Mouse (Mus musculus): ENCODE results near the gene Mex3d. TPM values are rescaled to one million over a fixed set of nuclear protein-coding genes. Genes with fewer than 3 reads are reported as not detected.
A peak's percentile ranks its signal among the peaks of the same experiment; 100 is the strongest.

Mex3d gene
- polyA plus RNA-seq, 1 experiment from 2014 or later = 6.1 TPM

DNA sequence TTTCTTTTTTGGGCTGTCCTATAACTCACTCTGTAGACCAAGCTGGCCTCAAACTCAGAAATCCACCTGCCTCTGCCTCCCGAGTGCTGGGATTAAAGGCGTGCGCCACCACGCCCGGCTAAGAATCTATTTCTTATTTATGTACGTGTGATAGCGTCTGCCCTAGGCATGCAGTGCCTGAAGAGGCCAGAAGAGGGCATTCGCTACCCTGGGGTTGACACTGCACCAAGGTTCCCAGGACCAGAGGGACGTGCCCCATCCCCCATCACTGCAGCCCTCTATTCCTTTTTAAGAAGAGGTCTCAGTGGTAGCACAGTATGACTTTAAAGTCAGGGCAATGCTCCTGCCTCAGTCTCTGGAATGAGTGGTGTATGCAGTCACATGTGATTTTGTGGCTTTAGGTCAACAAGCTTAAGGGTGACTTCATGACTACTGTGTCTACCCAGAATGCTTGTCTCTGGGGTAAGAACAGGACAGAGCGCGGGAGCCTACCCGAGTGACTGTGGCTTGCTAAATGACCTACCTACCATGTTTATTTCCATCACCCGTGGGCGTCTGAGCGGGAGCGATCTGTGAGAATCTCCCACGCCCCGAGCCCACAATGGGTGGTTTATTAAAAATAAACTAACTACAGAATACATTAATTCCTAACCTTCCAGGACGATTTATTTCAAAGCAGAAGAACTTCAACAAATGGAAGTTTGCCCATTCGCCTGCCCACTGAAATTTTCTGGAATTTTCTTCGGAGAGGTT lies 17.3 kb downstream of the Mex3d start:
- no peak overlapping the region for H3K4me2 ChIP-seq
- H3K9me3 ChIP-seq (replicated peaks) = peaks cover 5% of the 10 kb centered on the region
- peaks cover 3% of the 10 kb centered on the region; the same call in 1 of the 2 replicates for H3K4me1 ChIP-seq (replicated peaks)
- ATAC-seq (ENCODE audit: insufficient number of reproducible peaks, low FRiP score) = no peak
- no peaks in the 10 kb centered on the region for H3K36me3 ChIP-seq
- H3K27ac ChIP-seq (ENCODE audit: poor library complexity, severe bottlenecking) = no peak overlapping the region
- H3K27me3 ChIP-seq (replicated peaks) = peaks cover 54% of the 10 kb centered on the region
- H3K9ac ChIP-seq = no peak overlapping the region
- 72% methylated on average over 21 of the region's 21 CpGs for WGBS
- H3K4me3 ChIP-seq = no peak overlapping the region

DNA sequence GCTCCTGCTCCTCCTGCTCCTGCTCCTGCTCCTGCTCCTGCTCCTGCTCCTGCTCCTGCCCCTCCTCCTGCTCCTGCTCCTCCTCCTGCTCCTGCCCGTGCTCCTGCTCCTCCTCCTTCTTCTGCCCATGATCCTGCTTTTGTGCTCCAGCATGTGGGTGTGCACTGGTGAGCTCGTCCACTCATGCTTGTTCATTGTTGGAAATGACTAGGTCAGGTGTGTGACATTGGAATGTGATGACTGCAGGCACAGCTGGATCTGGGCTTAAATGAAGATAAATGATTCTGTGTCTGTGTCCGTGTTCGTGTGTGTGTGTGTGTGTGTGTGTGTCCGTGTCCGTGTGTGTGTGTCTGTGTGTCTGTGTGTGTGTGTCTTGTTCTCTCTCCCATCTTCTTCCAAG lies 19.1 kb downstream of the Mex3d start:
- no peak for ATAC-seq (ENCODE audit: insufficient number of reproducible peaks, low FRiP score)
- Histone ChIP-seq H3K27me3 (replicated peaks) (peaks cover 70% of the 10 kb centered on the region), H3K4me2 (no peak overlapping the region), H3K9me3 (replicated peaks) (peaks cover 5% of the 10 kb centered on the region), H3K4me1 (replicated peaks) (peaks cover 3% of the 10 kb centered on the region; the same call in 1 of the 2 replicates), H3K27ac (ENCODE audit: poor library complexity, severe bottlenecking) (no peak overlapping the region), H3K9ac (no peak overlapping the region), H3K4me3 (no peak overlapping the region), H3K36me3 (no peaks in the 10 kb centered on the region)
- 80% methylated on average over 6 of the region's 6 CpGs for WGBS

DNA sequence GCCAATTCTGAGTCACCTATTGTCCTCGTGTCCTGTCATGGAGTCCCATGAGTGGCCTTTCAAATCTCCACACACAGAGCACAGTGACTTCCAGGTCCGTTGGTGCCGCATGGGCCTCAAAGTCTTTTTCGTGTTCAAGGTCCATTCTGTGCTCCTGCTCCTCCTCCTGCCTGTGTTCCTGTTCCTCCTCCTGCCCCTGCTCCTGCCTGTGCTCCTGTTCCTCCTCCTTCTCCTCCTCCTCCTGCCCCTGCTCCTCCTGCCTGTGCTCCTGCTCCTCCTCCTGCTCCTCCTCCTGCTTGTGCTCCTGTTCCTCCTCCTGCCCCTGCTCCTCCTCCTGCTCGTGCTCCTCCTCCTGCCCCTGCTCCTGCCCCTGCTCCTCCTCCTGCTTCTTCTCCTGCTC lies 19.5 kb downstream of the Mex3d start:
- Histone ChIP-seq H3K27me3 (replicated peaks) (peaks cover 69% of the 10 kb centered on the region), H3K27ac (ENCODE audit: poor library complexity, severe bottlenecking) (no peak overlapping the region), H3K36me3 (no peaks in the 10 kb centered on the region), H3K9ac (no peak overlapping the region), H3K9me3 (replicated peaks) (peaks cover 5% of the 10 kb centered on the region), H3K4me3 (no peak overlapping the region), H3K4me1 (replicated peaks) (peaks cover 3% of the 10 kb centered on the region; the same call in 1 of the 2 replicates), H3K4me2 (no peak overlapping the region)
- 52% methylated on average over 5 of the region's 5 CpGs for WGBS
- ATAC-seq (ENCODE audit: insufficient number of reproducible peaks, low FRiP score) = no peak

DNA sequence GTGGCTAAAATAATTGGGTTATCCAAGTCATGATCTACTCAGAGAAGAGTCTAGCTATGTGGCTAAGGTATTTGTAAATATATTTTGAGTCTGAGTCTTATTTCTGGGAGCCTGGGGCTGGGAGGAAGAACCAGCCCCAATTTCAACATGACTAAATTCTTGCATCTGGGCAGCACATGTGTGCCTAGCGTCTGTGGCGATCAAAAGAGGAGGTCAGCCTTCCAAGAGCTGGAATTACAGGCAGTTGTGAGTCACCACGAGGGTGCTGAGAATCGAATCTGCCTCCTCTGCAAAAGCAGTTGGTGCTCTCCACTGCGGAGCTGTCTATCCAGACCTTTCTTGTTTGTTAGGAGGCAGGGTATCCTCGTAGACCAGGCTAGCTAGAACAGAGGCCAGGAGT lies 21.7 kb downstream of the Mex3d start:
- Histone ChIP-seq H3K9me3 (replicated peaks) (peaks cover 9% of the 10 kb centered on the region), H3K27ac (ENCODE audit: poor library complexity, severe bottlenecking) (no peak overlapping the region), H3K4me1 (replicated peaks) (no peaks in the 10 kb centered on the region), H3K4me2 (no peak overlapping the region), H3K36me3 (no peaks in the 10 kb centered on the region), H3K9ac (no peak overlapping the region), H3K4me3 (no peak overlapping the region), H3K27me3 (replicated peaks) (peaks cover 73% of the 10 kb centered on the region)
- 63% methylated on average over 6 of the region's 6 CpGs for WGBS
- no peak for ATAC-seq (ENCODE audit: insufficient number of reproducible peaks, low FRiP score)

DNA sequence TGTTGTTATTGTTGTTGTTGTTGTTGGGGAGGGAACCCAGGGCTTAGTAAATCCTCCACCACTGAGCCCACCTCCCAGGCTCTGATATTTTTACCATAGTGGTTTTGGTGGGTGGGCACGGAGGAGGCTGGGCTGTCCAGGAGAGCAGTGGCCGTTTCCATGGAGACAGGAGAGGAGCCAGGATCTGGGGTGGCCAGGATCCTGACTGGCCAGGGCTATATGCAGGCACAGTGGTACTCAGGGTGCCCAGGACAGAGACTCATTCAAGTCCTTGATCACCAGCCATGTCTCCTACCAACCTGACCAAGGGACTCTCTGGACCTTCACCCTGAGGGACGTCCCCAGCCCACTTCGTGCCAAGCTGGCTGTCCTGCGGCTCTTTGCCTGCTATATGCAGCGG lies 23.7 kb downstream of the Mex3d start:
- Histone ChIP-seq H3K4me3 (no peak overlapping the region), H3K9ac (no peak overlapping the region), H3K27me3 (replicated peaks) (peaks cover 85% of the 10 kb centered on the region), H3K9me3 (replicated peaks) (peaks cover 9% of the 10 kb centered on the region), H3K36me3 (no peaks in the 10 kb centered on the region), H3K4me1 (replicated peaks) (no peaks in the 10 kb centered on the region), H3K27ac (ENCODE audit: poor library complexity, severe bottlenecking) (no peak overlapping the region), H3K4me2 (no peak overlapping the region)
- peak; percentile 27 for ATAC-seq (ENCODE audit: insufficient number of reproducible peaks, low FRiP score)
- 55% methylated on average over 6 of the region's 6 CpGs for WGBS

DNA sequence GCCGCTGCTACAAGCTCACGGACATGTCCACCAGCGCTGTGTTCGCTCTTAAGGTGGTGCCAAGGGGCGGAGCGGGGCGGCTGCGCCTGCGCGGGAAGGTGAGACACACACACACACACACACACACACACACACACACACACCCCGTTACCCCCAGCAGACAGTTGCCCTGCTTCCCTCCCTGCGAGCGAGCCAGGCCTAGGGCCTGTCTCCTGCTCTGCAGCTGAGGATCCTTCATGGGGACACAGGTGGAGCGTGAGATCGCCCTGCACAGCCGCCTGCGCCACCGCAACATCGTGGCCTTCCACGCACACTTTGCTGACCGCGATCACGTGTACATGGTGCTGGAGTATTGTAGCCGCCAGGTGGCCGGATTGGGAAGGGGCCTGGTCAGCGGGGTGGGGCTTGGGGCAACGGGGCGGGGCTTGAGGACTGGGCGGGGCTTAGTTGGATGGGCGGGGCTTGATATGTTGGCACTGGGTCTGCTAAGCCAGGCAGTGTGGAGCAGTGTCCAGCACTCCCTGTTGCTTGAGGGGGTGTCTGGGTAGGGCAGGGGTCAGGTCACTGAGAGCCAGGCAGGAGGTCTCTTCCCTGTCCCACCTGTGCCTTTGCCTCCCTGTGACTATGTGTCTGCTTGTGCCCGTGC lies 29.3 kb downstream of the Mex3d start:
- Histone ChIP-seq H3K4me2 (peak overlapping the region; percentile 52), H3K36me3 (no peaks in the 10 kb centered on the region), H3K4me3 (peak overlapping the region; percentile 18), H3K27me3 (replicated peaks) (peaks cover 89% of the 10 kb centered on the region), H3K9ac (no peak overlapping the region), H3K4me1 (replicated peaks) (peaks cover 17% of the 10 kb centered on the region), H3K27ac (ENCODE audit: poor library complexity, severe bottlenecking) (no peak overlapping the region), H3K9me3 (replicated peaks) (0 out of 2 replicates have a peak, but pooled peaks cover 4% of the 10 kb centered on the region)
- WGBS = 7% methylated on average over 31 of the region's 31 CpGs
- peak; percentile 34; the same call in 1 of the 2 replicates for ATAC-seq (ENCODE audit: insufficient number of reproducible peaks, low FRiP score)

DNA sequence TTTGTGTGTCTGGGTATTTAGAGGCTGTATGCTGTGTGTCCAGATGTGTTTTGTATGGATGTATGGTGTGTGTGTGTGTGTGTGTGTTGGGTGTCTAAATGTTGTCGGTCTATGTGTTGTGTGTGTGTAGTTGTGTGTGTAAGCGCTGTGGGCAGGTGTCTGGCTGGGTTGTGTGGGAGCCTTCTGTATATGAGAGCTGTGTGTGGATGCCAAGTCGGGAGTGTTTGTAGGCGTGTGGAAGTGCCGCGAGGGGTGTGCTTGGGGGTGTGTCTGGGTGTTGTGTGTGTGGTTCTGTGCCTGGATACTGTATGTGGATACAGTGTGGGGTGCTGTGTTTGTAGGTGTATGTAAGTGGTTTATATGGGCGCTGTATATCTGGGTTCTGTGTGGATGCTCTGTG lies 30.1 kb downstream of the Mex3d start:
- Histone ChIP-seq H3K9ac (no peak overlapping the region), H3K4me3 (no peak overlapping the region), H3K27ac (ENCODE audit: poor library complexity, severe bottlenecking) (no peak overlapping the region), H3K27me3 (replicated peaks) (peaks cover 92% of the 10 kb centered on the region), H3K36me3 (no peaks in the 10 kb centered on the region), H3K4me2 (no peak overlapping the region), H3K4me1 (replicated peaks) (peaks cover 24% of the 10 kb centered on the region), H3K9me3 (replicated peaks) (0 out of 2 replicates have a peak, but pooled peaks cover under 1% of the 10 kb centered on the region)
- ATAC-seq (ENCODE audit: insufficient number of reproducible peaks, low FRiP score) = no peak
- 28% methylated on average over 7 of the region's 7 CpGs for WGBS

DNA sequence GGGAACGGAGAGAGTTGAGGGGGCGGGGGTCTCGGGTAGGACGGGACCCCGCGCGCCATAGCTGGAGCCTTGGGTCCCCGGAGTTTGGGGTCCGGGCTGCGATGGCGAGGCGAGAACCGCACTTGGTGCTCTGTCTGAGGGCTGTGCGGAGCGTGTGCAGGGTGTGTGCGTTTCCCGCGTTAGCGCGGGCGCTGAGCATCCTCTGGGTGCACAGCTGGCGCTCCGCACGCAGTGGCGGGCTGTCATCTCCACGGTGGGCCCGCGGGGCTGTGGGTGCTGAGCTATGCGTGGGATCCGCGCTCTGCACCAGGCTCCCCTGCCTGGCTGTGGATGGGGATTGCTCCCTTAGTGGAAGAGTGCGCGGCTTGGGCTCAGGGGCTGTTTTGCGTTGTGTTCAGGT lies 30.7 kb downstream of the Mex3d start:
- H3K27ac ChIP-seq (ENCODE audit: poor library complexity, severe bottlenecking) = no peak overlapping the region
- H3K36me3 ChIP-seq = no peaks in the 10 kb centered on the region
- H3K9me3 ChIP-seq (replicated peaks) = no peaks in the 10 kb centered on the region
- no peak overlapping the region; the same call in 1 of the 2 replicates for H3K9ac ChIP-seq
- ATAC-seq (ENCODE audit: insufficient number of reproducible peaks, low FRiP score) = no peak
- H3K4me2 ChIP-seq = peak overlapping the region; percentile 54
- H3K4me3 ChIP-seq = peak overlapping the region; percentile 34
- WGBS = 4% methylated on average over 34 of the region's 34 CpGs
- peaks cover 98% of the 10 kb centered on the region for H3K27me3 ChIP-seq (replicated peaks)
- H3K4me1 ChIP-seq (replicated peaks) = peaks cover 24% of the 10 kb centered on the region

DNA sequence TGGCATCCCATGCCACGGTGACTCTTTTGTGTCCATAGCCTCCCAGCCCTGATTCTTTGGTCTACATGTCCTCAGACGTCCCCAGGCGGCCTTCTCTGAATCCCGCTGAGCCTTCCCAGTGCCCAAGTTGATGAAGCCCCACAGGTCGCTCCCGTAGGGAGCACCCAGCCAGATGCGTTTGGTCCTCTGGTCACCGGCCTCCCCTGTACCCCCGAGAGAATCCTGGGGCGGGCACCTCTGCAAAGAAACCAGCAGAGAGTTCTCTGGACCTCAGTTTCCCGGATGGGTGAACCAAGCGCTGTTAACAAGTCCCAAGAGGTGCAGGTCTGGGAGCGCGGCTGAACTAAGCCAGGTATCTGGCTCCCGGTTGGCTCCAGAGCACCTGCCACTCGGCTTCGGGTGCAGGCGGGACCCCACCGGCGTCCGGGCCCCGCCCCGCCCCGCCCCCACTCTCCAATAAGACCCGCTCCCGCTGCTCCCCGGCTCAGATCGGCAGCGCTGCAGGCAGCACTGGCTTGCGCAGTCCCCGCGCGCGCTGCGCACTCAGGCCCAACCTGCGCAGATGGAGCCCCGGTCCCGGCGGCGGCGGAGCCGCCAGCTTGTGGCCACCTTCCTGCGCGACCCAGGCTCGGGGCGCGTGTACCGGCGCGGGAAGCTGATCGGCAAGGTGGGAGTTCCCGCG lies 31.3 kb downstream of the Mex3d start, which contains the start of gene Plk5:
Gene Plk5 (plus strand): TSS at position 459 of the 682 bp plus-strand sequence.
- H3K4me2 ChIP-seq = peak within 1 kb of the TSS; percentile 54
- H3K27me3 ChIP-seq (replicated peaks) = peaks cover 100% of the 10 kb centered on the region
- no peak within 1 kb of the TSS for H3K27ac ChIP-seq (ENCODE audit: poor library complexity, severe bottlenecking)
- H3K9me3 ChIP-seq (replicated peaks) = no peaks in the 10 kb centered on the region
- H3K9ac ChIP-seq = no peak within 1 kb of the TSS; the same call in 1 of the 2 replicates
- no peak for ATAC-seq (ENCODE audit: insufficient number of reproducible peaks, low FRiP score)
- 2% methylated on average over 53 of the region's 53 CpGs for WGBS
- peak within 1 kb of the TSS; percentile 34 for H3K4me3 ChIP-seq
- peaks cover 24% of the 10 kb centered on the region for H3K4me1 ChIP-seq (replicated peaks)
- H3K36me3 ChIP-seq = no peaks in the 10 kb centered on the region

DNA sequence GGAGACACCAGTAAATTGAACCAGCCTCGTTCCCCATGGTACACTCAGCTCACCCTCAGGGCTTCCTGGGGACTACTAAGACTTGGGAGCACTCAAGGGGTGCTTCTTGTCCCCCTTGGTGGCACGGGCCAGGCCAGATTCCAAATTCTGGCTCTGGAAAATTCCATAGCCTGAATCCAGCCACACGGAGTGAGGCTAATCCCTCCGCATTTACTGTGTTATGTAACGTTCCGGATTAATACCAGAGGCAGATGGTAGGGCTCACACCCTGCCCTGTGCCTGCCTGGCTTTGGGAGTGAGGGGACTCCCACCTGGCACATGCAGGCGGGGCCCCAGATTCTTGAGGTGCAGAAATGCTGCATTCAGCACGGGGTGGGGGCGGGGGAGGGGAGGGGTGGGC lies 32.0 kb downstream of the Mex3d start:
- 10% methylated on average over 9 of the region's 9 CpGs for WGBS

DNA sequence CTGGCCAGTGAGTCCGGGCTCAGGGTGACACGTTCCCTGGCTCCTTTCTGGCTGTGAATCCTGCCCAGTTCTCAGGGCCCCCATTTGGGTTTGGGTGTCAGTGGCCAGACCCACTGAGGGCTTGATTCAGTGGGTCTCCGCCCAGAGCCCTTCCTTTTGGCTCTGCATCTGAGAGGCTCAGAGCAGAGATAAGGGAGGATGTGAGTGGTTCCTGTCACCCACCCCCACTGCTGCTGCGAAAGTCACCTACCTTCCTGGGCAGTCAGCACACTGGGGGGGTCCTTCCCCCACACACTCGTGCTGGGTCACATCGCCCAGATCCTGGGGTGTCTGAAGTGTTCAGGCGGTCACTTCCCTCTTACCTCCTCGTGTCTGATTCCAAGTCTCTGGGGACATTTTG lies 34.7 kb downstream of the Mex3d start:
- Histone ChIP-seq H3K9me3 (replicated peaks) (no peaks in the 10 kb centered on the region), H3K4me2 (no peak overlapping the region), H3K9ac (no peak overlapping the region), H3K27me3 (replicated peaks) (peaks cover 99% of the 10 kb centered on the region), H3K27ac (ENCODE audit: poor library complexity, severe bottlenecking) (no peak overlapping the region), H3K4me3 (no peak overlapping the region), H3K36me3 (no peaks in the 10 kb centered on the region), H3K4me1 (replicated peaks) (peaks cover 37% of the 10 kb centered on the region)
- WGBS = 38% methylated on average over 8 of the region's 8 CpGs
- no peak for ATAC-seq (ENCODE audit: insufficient number of reproducible peaks, low FRiP score)

More for the DNA sequence above, 32.0 kb downstream of the Mex3d start:
- Histone ChIP-seq H3K4me2 (no peak overlapping the region), H3K4me3 (no peak overlapping the region), H3K36me3 (no peaks in the 10 kb centered on the region), H3K9me3 (replicated peaks) (no peaks in the 10 kb centered on the region), H3K4me1 (replicated peaks) (peaks cover 24% of the 10 kb centered on the region), H3K27me3 (replicated peaks) (peaks cover 100% of the 10 kb centered on the region), H3K27ac (ENCODE audit: poor library complexity, severe bottlenecking) (no peak overlapping the region), H3K9ac (no peak overlapping the region)
- no peak for ATAC-seq (ENCODE audit: insufficient number of reproducible peaks, low FRiP score)

Measured in heart, embryonic 12.5 days (tissue).